Mouse (Mus musculus) left cerebral cortex, adult 8-10 months (tissue): ENCODE results near the gene Adi1. TPM values are rescaled to one million over a fixed set of nuclear protein-coding genes. Genes with fewer than 3 reads are reported as not detected.

Experiments used
- DNase-seq, 2 experiments: peaks; one replicate each; pipeline ENCODE4 v3.0.0; 2022; ENCODE audit warnings: low spot score in 2 of 2
- total RNA-seq, 4 experiments: library from RNA; stranded (reverse); gene quantifications; 2 replicates each; pipeline ENCODE4 v1.2.4; 2022

Adi1 gene
- total RNA-seq, 4 experiments from 2014 or later = 37.5 to 44.6 (median 41.2) TPM

DNA sequence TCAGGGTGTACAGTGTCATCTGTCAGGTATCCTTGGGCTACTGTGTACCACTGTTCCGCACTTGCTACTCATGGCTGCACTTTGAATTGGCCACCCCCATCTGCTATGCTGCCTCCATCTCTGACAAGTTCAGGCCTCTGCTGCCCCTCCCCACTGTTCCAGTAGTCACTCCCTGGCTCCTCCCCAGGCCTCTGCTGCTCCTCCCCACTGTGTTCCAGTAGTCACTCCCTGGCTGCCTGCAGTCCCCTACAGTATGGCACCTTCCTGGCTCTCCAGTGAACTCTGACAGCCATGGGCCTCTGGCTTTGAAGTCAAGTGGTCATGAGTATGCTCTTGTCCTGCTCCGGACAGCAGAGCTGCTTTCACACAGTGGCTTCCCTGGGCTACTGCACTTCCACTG, 19.2 kb downstream of the Adi1 start:
- no peak for DNase-seq

DNA sequence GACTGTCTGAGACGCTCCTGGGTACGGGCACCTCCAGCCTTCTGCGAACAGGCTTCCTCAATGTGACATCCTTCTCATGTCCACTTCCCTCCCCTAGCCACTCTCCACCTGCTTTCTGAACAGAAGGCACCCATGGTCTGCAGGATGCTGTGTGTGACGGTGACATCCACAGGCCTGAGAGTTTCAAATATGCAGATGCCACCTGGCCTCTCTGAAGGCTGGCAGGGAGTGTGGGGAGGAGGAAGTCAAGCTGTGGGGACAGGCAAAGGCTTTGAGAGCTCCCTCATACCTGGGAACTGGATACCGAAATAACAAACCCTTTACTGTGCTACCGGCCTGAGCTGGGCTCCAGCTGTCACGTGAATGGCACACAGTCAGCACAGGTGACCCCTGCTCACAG, 19.7 kb downstream of the Adi1 start:
- DNase-seq = no peak

DNA sequence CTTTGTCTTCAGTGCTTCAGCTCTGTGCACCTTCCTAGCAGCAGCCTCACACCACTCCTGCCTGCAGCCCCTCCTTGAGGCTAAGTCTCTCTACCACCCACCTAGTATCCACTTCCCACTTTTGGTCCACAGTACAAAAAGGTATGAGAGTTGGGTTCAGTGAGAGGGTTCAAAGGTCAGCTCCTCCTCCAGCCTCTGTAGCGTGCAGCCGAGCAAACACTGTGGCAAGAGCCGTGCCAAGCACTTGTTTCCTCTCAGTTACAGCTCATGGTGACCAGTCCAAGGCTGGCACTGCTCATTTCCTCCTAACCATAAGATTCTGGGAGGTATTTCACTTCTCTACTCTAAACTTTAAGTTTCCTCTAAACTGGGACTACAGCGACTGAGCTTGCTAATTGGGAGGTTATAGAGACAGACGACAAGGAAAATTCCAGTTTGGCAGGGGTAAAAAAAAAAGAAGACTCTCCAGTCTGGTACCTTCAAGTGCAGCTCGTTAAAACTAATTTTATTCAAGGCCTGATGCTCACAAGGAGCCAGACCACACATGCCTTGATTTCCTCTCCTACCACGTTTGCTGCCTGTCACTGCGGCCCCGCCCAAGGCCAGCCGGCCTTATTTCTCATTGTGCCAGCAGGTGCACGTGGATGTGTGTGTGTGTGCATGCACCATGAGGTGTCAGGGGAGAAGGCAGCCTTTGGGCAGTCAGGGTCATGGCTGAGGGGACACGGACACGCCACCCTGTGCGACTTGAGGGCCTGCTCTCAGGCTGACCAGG, 23.0 kb downstream of the Adi1 start:
- DNase-seq = peak in 1 of 2 experiments; percentile 62

DNA sequence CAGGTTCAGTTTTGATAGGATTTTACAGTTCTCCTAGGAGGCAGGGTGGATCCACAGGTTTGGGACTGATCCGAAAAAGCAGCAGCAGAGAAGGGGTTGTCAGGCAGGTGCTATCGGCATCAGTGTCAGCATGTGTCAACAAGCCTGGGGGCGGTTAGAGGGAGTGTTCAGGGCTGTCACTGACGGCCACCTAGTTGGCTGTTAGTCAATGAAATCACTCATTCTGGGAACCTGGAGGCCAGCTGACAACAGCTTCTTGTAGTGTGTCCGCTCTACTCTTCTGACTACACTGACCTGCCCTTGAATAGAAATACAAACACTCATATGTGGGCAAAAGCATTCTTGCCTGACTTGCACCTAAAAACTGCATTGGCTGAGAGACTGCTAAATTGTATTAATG, 24.1 kb downstream of the Adi1 start:
- DNase-seq = no peak

- peak; percentile 68 to 71 for DNase-seq
Observed at GRCm38 (mm10) chr12:28699656-28700055, 24.6 kb downstream of the Adi1 start.

DNA sequence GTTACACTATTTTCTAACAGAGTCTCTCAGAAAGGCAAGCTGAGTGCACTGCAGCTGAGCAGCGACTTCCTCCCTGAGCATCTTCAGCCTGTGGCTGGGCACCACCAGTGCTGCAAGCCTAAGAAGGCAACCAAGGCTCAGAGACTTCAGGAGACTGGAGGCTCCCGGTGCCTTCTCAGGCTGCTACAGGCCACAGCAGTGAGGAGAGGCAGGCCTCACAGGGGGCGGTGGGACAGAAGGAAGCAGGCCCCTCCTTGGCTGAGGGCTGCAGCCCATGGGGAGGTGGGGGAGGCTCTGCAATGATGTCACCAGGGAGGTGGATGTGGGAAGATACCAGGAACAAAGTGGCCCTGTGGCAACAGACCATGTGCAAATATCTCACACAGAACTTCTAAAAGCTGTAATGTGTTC, 25.1 kb downstream of the Adi1 start:
- peak in 1 of 2 experiments; percentile 40 for DNase-seq

- peak; percentile 43 to 72 for DNase-seq
Observed at GRCm38 (mm10) chr12:28700561-28701025, 25.6 kb downstream of the Adi1 start.

- peak in 1 of 2 experiments; percentile 76 for DNase-seq
Observed at GRCm38 (mm10) chr12:28701302-28701701, 26.3 kb downstream of the Adi1 start.

- DNase-seq = no peak
Observed at GRCm38 (mm10) chr12:28704381-28704780, 29.4 kb downstream of the Adi1 start.

DNA sequence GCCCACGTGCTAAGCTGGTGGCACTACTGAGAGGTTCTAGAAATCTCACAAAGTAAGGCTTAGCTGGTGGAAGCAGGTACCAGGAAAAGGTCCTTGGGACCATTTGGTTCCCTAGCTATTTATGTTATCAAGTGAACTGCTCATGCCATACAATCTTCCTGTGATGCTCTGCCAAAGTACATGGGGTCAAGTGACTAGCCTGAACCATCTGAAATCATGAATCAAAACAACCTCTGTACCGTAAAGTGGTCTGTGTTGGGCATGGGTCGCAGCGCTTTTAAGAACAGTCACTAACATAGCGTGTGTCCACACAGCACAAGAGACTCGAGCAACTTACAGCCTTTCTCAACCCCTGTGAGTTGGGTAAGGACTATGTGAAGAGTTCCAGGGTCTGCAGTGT, 30.2 kb downstream of the Adi1 start:
- no peak for DNase-seq

GRCm38 (mm10) chr12:28708154-28708553, 33.1 kb downstream of the Adi1 start:
- no peak for DNase-seq

DNA sequence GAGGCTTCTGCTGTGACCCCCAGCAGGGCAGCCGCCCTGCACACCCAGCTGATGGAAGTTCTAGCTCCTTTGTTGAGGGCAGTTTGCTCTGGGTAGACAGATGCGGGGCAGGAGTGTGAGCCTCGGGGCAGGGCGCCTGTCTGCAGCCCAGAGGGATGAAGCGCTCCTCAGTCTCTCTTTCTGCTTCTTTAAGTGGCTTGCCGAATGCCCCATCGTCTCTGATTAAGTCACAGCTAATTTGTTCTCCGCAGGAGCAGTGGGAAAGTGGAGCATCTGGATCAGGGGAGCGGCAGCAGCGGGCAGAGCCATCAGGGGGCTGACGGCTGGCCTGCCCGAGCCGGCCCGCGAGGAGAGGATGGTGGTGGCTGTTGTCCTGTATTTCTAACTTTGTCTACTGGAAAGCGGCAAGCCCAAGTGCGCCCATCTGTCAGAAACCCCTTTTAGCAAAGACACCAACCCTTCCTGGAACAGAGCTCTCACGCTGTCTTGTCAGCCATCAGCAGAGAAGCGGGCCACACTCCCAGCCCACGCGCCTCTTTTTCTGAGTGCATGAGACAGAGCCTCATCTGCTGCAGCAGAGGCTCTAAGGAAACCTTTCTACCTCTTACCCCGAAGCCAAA, 35.6 kb downstream of the Adi1 start:
- DNase-seq = peak; percentile 56 to 93

- DNase-seq = no peak
Observed at GRCm38 (mm10) chr12:28714822-28715632, 40.0 kb downstream of the Adi1 start.

DNA sequence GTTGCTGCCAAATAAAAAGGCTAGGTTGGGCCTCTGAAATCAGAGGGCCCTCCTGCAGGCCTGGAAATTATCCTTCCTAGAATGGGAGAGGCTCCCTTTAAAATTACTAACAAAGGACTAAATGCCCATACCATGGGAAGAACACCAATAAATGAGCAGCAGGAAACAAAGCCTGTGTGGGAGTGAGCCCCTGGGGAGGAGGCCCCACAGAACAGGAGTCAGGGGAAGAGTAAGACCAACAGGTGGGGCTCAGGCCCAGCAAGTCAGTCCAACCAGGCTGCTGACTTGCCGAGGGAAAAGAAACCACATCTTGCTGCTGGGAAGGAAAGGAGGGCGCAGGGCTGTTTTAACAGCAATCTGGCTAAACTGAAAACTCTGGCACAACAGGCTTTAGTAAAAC, 42.0 kb downstream of the Adi1 start:
- DNase-seq = no peak

GRCm38 (mm10) chr12:28718106-28718505, 43.1 kb downstream of the Adi1 start:
- no peak for DNase-seq

- DNase-seq = no peak
Observed at GRCm38 (mm10) chr12:28724366-28724765, 49.3 kb downstream of the Adi1 start.

DNA sequence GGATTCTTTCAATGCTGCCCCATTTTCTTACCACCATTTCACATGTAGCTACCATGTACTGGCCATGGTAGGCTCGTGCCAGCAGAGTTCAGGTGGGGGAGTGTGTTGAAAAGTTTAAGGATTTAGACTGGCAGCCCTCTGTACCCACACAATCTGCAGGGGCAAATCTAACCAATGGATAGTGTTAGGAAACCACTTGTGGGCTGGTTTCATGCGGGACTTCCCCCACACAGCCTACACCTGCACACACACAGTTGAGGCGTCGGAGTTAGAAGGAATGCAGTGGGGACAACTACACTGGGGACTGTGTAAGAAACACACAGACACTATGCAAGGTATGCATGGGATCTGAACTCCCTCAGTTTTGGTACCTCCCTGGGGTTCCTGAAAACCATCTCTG, 51.2 kb downstream of the Adi1 start:
- DNase-seq = no peak

- DNase-seq = no peak
Observed at GRCm38 (mm10) chr12:28727061-28727460, 52.0 kb downstream of the Adi1 start.
